Mouse (Mus musculus) neutrophil, adult 59 days (primary cell): ENCODE data around the gene Tnks2. TPM values are rescaled to one million over a fixed set of nuclear protein-coding genes. Genes with fewer than 3 reads are reported as not detected.

Source experiments
- total RNA-seq, 2 experiments: library from RNA; stranded (reverse); gene quantifications; 1 replicate in 1 of 2; 2 replicates in 1 of 2; pipeline ENCODE4 v1.2.4; 2023

The Tnks2 gene
- 10 to 100 TPM; 70.6 to 78.0 TPM for total RNA-seq

GRCm38 (mm10) chr19:36833788-36834531, at the start of gene Tnks2:
TSS of gene Tnks2 (plus strand) at chr19:36834232.

DNA sequence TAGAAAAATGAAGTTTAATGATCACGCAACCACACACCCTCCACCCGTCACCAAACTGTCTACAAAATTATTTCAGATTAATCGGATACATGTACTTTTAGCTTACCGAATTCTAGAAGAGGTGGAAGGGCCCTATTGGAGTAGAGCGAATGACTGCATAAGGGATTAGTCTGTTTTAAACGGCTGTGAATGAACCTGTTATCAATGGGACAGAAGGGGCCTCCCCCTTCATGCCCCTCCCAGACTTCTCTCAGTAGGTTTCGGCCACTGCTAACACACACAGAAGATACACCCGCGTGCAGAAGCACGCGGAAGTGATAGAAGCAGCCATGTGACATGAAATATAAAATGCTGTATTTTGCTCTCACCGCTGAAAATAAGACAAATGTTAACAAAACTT, 85.4 kb downstream of the Tnks2 start, which contains the start of gene Fgfbp3:
Gene Fgfbp3 (minus strand): TSS at position 150 of the 400 bp plus-strand sequence.

GRCm38 (mm10) chr19:36925671-36926552, 91.9 kb downstream of the Tnks2 start, which contains the start of gene Btaf1:
TSS of gene Btaf1 (plus strand) at chr19:36926079.

Other genes with a start within 250 kb of the Tnks2 start
- not detected for gene Ppp1r3c, start 97.6 kb upstream of the Tnks2 start, total RNA-seq
- gene Fgfbp3, start 85.4 kb downstream of the Tnks2 start, total RNA-seq, result under 1 TPM; 0.20 to 0.62 TPM
- gene Btaf1, start 91.8 kb downstream of the Tnks2 start, total RNA-seq, result 10 to 100 TPM; 25.0 to 26.8 TPM